Mouse (Mus musculus) limb, embryonic 14.5 days (tissue): ENCODE results near the gene Fkbp3. TPM values are rescaled to one million over a fixed set of nuclear protein-coding genes. Genes with fewer than 3 reads are reported as not detected.

Experiments used
- ATAC-seq: fragments of 200-750 bp; cut with Nextera tagmentation; 2 replicates; pipeline ENCODE4 v1.8.0; 2017; ENCODE audit warnings: low read depth, moderate number of reproducible peaks, moderate TSS enrichment; ENCODE audit not compliant: low FRiP score
- DNase-seq: peaks from one replicate; pipeline ENCODE4 v3.0.0-alpha.2; 2015; ENCODE audit warnings: low spot score
- H3K27ac ChIP-seq: fragments of 300-500 bp; sonication (generic); replicated peaks from 2 replicates; pipeline ENCODE4 v1.5.1; 2014; ENCODE audit warnings: low read depth, mild to moderate bottlenecking, low read length, moderate library complexity, mixed read lengths
- H3K27me3 ChIP-seq: fragments of 300-500 bp; sonication (generic); 2 replicates; pipeline ENCODE4 v1.6.1; 2014; ENCODE audit warnings: low read length, mixed read lengths; ENCODE audit not compliant: control insufficient read depth, insufficient read depth
- H3K36me3 ChIP-seq: fragments of 300-500 bp; sonication (generic); 2 replicates; pipeline ENCODE4 v1.6.1; 2014; ENCODE audit warnings: mild to moderate bottlenecking, low read length, moderate library complexity, mixed read lengths; ENCODE audit not compliant: control insufficient read depth, insufficient read depth
- H3K4me1 ChIP-seq: fragments of 300-500 bp; sonication (generic); 2 replicates; pipeline ENCODE4 v1.6.1; 2014; ENCODE audit warnings: antibody characterized with exemption, low read length, mixed read lengths; ENCODE audit not compliant: control insufficient read depth, insufficient read depth
- H3K4me2 ChIP-seq: fragments of 300-500 bp; sonication (generic); replicated peaks from 2 replicates; pipeline ENCODE4 v1.6.1; 2014; ENCODE audit warnings: low read depth, mild to moderate bottlenecking, low read length, moderate library complexity; ENCODE audit not compliant: severe bottlenecking
- H3K4me3 ChIP-seq: fragments of 300-500 bp; sonication (generic); replicated peaks from 2 replicates; pipeline ENCODE4 v1.5.1; 2014; ENCODE audit warnings: low read length
- H3K9ac ChIP-seq: fragments of 300-500 bp; sonication (generic); 2 replicates; pipeline ENCODE4 v1.6.1; 2014; ENCODE audit warnings: mild to moderate bottlenecking, low read depth, low read length, moderate library complexity; ENCODE audit not compliant: severe bottlenecking
- H3K9me3 ChIP-seq: fragments of 300-500 bp; sonication (generic); 2 replicates; pipeline ENCODE4 v1.6.1; 2016; ENCODE audit warnings: low read length; ENCODE audit not compliant: control insufficient read depth
- POLR2A ChIP-seq: fragments of 200-500 bp; IDR thresholded peaks from 2 replicates; pipeline ENCODE4 v1.8.0; 2012; ENCODE audit warnings: inconsistent platforms, mild to moderate bottlenecking, moderate library complexity, borderline replicate concordance; ENCODE audit not compliant: insufficient read depth, insufficient read length; ENCODE audit errors: extremely low read depth
- WGBS: fragments of 180-500 bp; shearing (Covaris S2); extraction: QIAGEN DNeasy Blood & Tissue Kit; methylation state at CpG from one replicate; pipeline ENCODE4 v1.1.7; 2014; 5-methylcytosine and 5-hydroxymethylcytosine counted together
- polyA plus RNA-seq, 2 experiments: library from polyadenylated mRNA; depleted of rRNA in 1 of 2; stranded (reverse) in 1 of 2; unstranded in 1 of 2; fragments of >200 nt; fragmentation: Nextera tagmentation in 1 of 2; extraction: Ambion mirVana in 1 of 2; gene quantifications; 2 replicates each; pipeline versions ENCODE4 v1.2.1 to v1.2.3; 2012 to 2014

Gene Fkbp3
- polyA plus RNA-seq, 2 experiments, result 335 to 385 TPM

GRCm38 (mm10) chr12:65074651-65075050 lies 844 bp upstream of the Fkbp3 start:
- no peak for ATAC-seq
- no peaks in the 10 kb centered on the region for H3K27me3 ChIP-seq
- H3K4me1 ChIP-seq, result peaks cover 20% of the 10 kb centered on the region
- H3K9ac ChIP-seq, result no peak overlapping the region
- peak overlapping the region; percentile 86 for H3K4me2 ChIP-seq
- TF ChIP-seq POLR2A, result no peak
- no peaks in the 10 kb centered on the region for H3K9me3 ChIP-seq
- peak overlapping the region; percentile 85 for H3K4me3 ChIP-seq
- H3K36me3 ChIP-seq, result peaks cover 9% of the 10 kb centered on the region; the same call in 1 of the 2 replicates
- WGBS, result 39% methylated on average over 7 of the region's 7 CpGs
- H3K27ac ChIP-seq, result no peak overlapping the region
- no peak for DNase-seq

- Histone ChIP-seq H3K9ac (peak overlapping the region; percentile 91), H3K4me3 (peak overlapping the region; percentile 85), H3K4me1 (peaks cover 20% of the 10 kb centered on the region), H3K36me3 (peaks cover 20% of the 10 kb centered on the region), H3K4me2 (peak overlapping the region; percentile 86), H3K27ac (peak overlapping the region; percentile 95), H3K9me3 (no peaks in the 10 kb centered on the region), H3K27me3 (no peaks in the 10 kb centered on the region)
- no peak for TF ChIP-seq POLR2A
- WGBS, result 4% methylated on average over 21 of the region's 21 CpGs
- ATAC-seq (peak; percentile 58), DNase-seq (peak; percentile 47)
Observed at GRCm38 (mm10) chr12:65072911-65073610, 746 bp downstream of the Fkbp3 start.

DNA sequence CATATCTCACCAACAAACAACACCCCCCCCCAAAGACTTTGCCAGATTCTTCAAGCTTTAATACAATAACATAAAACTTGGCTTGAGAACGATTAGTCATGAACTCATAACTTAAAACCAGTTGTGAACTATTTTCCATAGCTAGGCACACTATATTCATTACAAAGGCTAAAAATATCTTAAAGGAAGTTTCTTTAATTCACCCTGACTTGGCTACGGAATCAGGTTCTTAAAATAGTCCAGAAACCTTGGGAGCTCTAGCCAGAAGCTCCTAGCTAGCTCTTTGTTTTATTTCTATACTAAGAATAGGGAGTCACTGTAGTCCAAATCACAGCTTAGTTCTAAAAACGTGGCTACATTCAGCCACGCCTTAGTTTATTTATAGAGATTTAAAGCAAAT lies 5.4 kb downstream of the Fkbp3 start:
- WGBS, result 69% methylated on average over 4 of the region's 4 CpGs
- H3K4me1 ChIP-seq, result no peaks in the 10 kb centered on the region; the same call in 1 of the 2 replicates
- H3K4me2 ChIP-seq, result no peak overlapping the region
- ATAC-seq, result no peak
- no peak overlapping the region for H3K27ac ChIP-seq
- no peak for TF ChIP-seq POLR2A
- DNase-seq, result no peak
- H3K9ac ChIP-seq, result no peak overlapping the region
- H3K27me3 ChIP-seq, result no peaks in the 10 kb centered on the region
- H3K9me3 ChIP-seq, result no peaks in the 10 kb centered on the region
- no peak overlapping the region for H3K4me3 ChIP-seq
- H3K36me3 ChIP-seq, result peaks cover 54% of the 10 kb centered on the region

DNA sequence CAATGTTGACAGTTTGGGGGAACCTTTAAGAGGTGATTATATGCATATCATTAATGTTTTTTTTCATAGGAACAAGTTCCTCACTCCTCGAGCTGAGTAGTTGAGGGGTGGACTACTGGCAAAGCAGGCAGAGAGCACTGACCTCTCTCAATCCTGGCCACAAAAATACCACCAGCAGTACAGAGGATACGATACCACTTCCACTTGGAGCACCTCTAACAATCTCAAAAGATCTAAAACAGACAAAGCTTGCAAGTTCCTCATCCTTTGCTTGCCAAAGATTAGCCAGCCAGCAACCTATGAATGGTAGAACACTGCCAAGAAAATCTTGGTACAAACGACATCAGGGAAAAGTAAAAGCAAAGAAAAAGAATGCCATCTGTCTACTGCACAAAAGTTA lies 7.6 kb downstream of the Fkbp3 start:
- no peak overlapping the region for H3K4me3 ChIP-seq
- 69% methylated on average over 3 of the region's 3 CpGs for WGBS
- peaks cover 69% of the 10 kb centered on the region for H3K36me3 ChIP-seq

GRCm38 (mm10) chr12:65065241-65065640 lies 8.6 kb downstream of the Fkbp3 start:
- Histone ChIP-seq H3K9ac (no peak overlapping the region), H3K4me2 (no peak overlapping the region), H3K36me3 (peaks cover 73% of the 10 kb centered on the region), H3K9me3 (no peaks in the 10 kb centered on the region), H3K4me3 (no peak overlapping the region), H3K4me1 (no peaks in the 10 kb centered on the region), H3K27me3 (no peaks in the 10 kb centered on the region), H3K27ac (no peak overlapping the region)
- TF ChIP-seq POLR2A, result no peak
- 54% methylated on average over 2 of the region's 2 CpGs for WGBS
- DNase-seq (no peak), ATAC-seq (no peak)

More for the DNA sequence above, 7.6 kb downstream of the Fkbp3 start:
- no peak for ATAC-seq
- Histone ChIP-seq H3K27me3 (no peaks in the 10 kb centered on the region), H3K9me3 (no peaks in the 10 kb centered on the region), H3K4me2 (no peak overlapping the region), H3K9ac (no peak overlapping the region), H3K4me1 (no peaks in the 10 kb centered on the region), H3K27ac (no peak overlapping the region)
- DNase-seq, result no peak
- TF ChIP-seq POLR2A, result no peak

GRCm38 (mm10) chr12:65061082-65061481 lies 12.7 kb downstream of the Fkbp3 start:
- no peak for TF ChIP-seq POLR2A
- H3K9ac ChIP-seq, result no peak overlapping the region
- no peaks in the 10 kb centered on the region for H3K4me1 ChIP-seq
- ATAC-seq, result no peak
- no peaks in the 10 kb centered on the region for H3K9me3 ChIP-seq
- no peaks in the 10 kb centered on the region for H3K27me3 ChIP-seq
- no peak overlapping the region for H3K27ac ChIP-seq
- no peak overlapping the region for H3K4me3 ChIP-seq
- no peak for DNase-seq
- no peak overlapping the region for H3K4me2 ChIP-seq
- peaks cover 76% of the 10 kb centered on the region for H3K36me3 ChIP-seq
